Mouse (Mus musculus): ENCODE measurements around the gene Slc37a2. TPM values are rescaled to one million over a fixed set of nuclear protein-coding genes. Genes with fewer than 3 reads are reported as not detected.

Slc37a2 gene
- under 1 TPM; 0.35 to 0.39 TPM for polyA plus RNA-seq (2012; fragmentation: generic; extraction: Trizol)

DNA sequence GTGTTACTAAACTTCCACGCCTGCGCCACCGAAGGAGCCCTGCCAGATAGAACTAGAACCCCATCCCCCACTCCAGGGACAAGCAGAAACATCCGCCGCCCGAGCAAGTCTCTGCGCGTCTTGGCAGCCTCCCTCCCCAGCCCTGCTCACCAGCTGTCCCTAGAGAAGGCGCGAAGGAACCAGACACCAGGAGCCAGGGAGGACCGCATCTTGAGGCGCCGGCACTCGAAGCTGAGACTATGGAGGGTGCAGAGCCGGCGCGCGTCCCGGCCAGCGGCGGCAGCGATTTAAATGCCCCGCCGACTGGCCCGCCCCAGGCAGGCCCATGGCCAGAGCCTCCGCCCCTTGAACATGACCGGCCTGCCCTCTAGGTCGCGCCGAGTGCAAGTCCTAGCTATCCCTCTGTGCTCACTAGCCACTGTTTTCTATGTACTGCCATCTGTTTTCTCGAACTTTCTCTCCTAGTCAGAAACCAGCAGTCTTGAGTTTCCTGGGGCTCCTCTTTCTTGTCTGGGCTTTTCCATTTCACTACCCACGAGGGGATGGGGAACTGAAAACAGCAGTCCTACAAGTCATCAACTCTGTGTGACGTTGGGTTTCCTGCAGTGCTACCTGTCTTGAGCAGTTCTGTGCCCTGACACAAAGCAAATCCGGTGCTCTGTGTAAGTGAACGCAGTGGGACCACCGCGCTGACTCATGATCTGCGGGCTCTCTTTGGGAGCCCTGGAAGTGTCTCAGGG lies at the start of gene Slc37a2:
Slc37a2 (minus strand) TSS at position 590 of the 740 bp plus-strand sequence.

DNA sequence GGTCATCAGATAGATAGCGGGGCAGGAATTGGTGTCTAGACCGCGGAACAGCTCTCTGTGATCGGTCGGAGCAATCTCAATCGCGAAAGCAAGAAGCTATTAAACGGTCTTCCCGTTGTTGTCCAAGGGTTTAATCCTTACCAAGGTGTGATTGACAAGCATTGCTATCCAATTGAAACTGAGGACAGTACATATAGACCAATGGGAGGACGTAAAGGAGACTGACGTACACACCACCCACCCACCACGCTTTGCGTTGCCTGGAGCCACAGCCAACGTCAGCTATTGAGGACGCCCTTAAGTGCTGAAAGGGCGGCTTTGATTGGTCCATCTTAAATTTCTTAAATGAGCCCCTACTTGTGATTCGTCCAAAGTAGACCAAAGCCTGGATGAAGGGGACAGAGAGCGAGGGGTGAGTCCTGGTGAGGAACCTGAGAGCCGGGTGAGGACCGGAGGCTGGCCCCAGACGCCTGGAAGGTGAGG lies 47.6 kb downstream of the Slc37a2 start, which contains the start of gene Tmem218:
Tmem218 (plus strand) TSS at position 295 of the 483 bp plus-strand sequence.

Other genes starting within 250 kb of the Slc37a2 start
- gene Pknox2, start 108.3 kb downstream of the Slc37a2 start, polyA plus RNA-seq (2012; fragmentation: generic; extraction: Trizol), result under 1 TPM; 0.04 to 0.64 TPM
- 10 to 100 TPM in 1 of 2 experiments, 1 to 10 TPM in 1; 1.6 to 13.5 TPM for gene Tmem218, start 47.5 kb downstream of the Slc37a2 start, polyA plus RNA-seq (2012; fragmentation: generic; extraction: Trizol)
- under 1 TPM; 0.12 to 0.51 TPM for gene Ccdc15, start 92.7 kb upstream of the Slc37a2 start, polyA plus RNA-seq (2012; fragmentation: generic; extraction: Trizol)
- not detected for gene Hepacam, start 111.6 kb upstream of the Slc37a2 start, polyA plus RNA-seq (2012; fragmentation: generic; extraction: Trizol)
- gene Robo4, start 146.2 kb upstream of the Slc37a2 start, polyA plus RNA-seq (2012; fragmentation: generic; extraction: Trizol), result not detected
- under 1 TPM; 0.04 to 0.28 TPM for gene Robo3, start 177.5 kb upstream of the Slc37a2 start, polyA plus RNA-seq (2012; fragmentation: generic; extraction: Trizol)
- gene Msantd2, start 233.6 kb upstream of the Slc37a2 start, polyA plus RNA-seq (2012; fragmentation: generic; extraction: Trizol), result 1 to 10 TPM in 1 of 2 experiments, under 1 TPM in 1; 0.94 to 7.4 TPM

Measured in C3H10T1/2 (cell line).